Mouse (Mus musculus) hindbrain, embryonic 16.5 days (tissue): Measurements from ENCODE around the gene Umad1. TPM values are rescaled to one million over a fixed set of nuclear protein-coding genes. Genes with fewer than 3 reads are reported as not detected.
A peak's percentile ranks its signal among the peaks of the same experiment; 100 is the strongest.

ENCODE experiments used
- ATAC-seq: fragments of 200-750 bp; cut with Nextera tagmentation; 2 replicates; pipeline ENCODE4 v1.8.0; 2017; ENCODE audit warnings: moderate TSS enrichment, moderate library complexity
- H3K27ac ChIP-seq: fragments of 300-500 bp; sonication (generic); 2 replicates; pipeline ENCODE4 v1.5.1; 2014; ENCODE audit warnings: low read depth, mild to moderate bottlenecking, control low read depth, low read length, moderate library complexity
- H3K27me3 ChIP-seq: fragments of 300-500 bp; sonication (generic); replicated peaks from 2 replicates; pipeline ENCODE4 v1.6.1; 2014; ENCODE audit warnings: low read length; ENCODE audit not compliant: control insufficient read depth, insufficient read depth
- H3K36me3 ChIP-seq: fragments of 300-500 bp; sonication (generic); 2 replicates; pipeline ENCODE4 v1.6.1; 2014; ENCODE audit warnings: mild to moderate bottlenecking, low read length, moderate library complexity, mixed read lengths; ENCODE audit not compliant: control insufficient read depth, insufficient read depth
- H3K4me1 ChIP-seq: fragments of 300-500 bp; sonication (generic); 2 replicates; pipeline ENCODE4 v1.6.1; 2014; ENCODE audit warnings: low read depth, low read length; ENCODE audit not compliant: control insufficient read depth, insufficient read depth
- H3K4me2 ChIP-seq: fragments of 300-500 bp; sonication (generic); 2 replicates; pipeline ENCODE4 v1.6.1; 2014; ENCODE audit warnings: mild to moderate bottlenecking, low read length, control low read depth, moderate library complexity
- H3K4me3 ChIP-seq: fragments of 300-500 bp; sonication (generic); 2 replicates; pipeline ENCODE4 v1.5.1; 2014; ENCODE audit warnings: mild to moderate bottlenecking, low read length, control low read depth, moderate library complexity
- H3K9ac ChIP-seq: fragments of 300-500 bp; sonication (generic); 2 replicates; pipeline ENCODE4 v1.6.1; 2014; ENCODE audit warnings: low read depth, mild to moderate bottlenecking, control low read depth, low read length, moderate library complexity
- H3K9me3 ChIP-seq: fragments of 300-500 bp; sonication (generic); 2 replicates; pipeline ENCODE4 v1.6.1; 2014; ENCODE audit warnings: mild to moderate bottlenecking, low read length, moderate library complexity; ENCODE audit not compliant: control insufficient read depth
- WGBS: fragments of 180-500 bp; shearing (Covaris S2); extraction: QIAGEN DNeasy Blood & Tissue Kit; methylation state at CpG from one replicate; pipeline ENCODE4 v1.1.7; 2014; 5-methylcytosine and 5-hydroxymethylcytosine counted together
- polyA plus RNA-seq: library from polyadenylated mRNA; unstranded; fragments of >200 nt; fragmentation: Nextera tagmentation; extraction: Ambion mirVana; gene quantifications from 2 replicates; pipeline ENCODE4 v1.2.1, GENCODE M21; 2015

Umad1 gene
- polyA plus RNA-seq, 1 experiment from 2014 or later, result 62.6 TPM

- Histone ChIP-seq H3K4me3 (no peak overlapping the region), H3K4me1 (no peaks in the 10 kb centered on the region), H3K27ac (no peak overlapping the region), H3K36me3 (peaks cover 3% of the 10 kb centered on the region), H3K9me3 (no peaks in the 10 kb centered on the region), H3K27me3 (no peaks in the 10 kb centered on the region), H3K4me2 (no peak overlapping the region), H3K9ac (no peak overlapping the region)
- WGBS, result 11% methylated on average over 1 of the region's 1 CpGs
- ATAC-seq, result peak; percentile 83
These were observed 16.0 kb downstream of the Umad1 start for GRCm38 (mm10) chr6:8275098-8275497.

GRCm38 (mm10) chr6:8276431-8276830 lies 17.3 kb downstream of the Umad1 start:
- no peak overlapping the region for H3K4me2 ChIP-seq
- H3K27me3 ChIP-seq, result no peaks in the 10 kb centered on the region
- 89% methylated on average over 4 of the region's 4 CpGs for WGBS
- H3K27ac ChIP-seq, result no peak overlapping the region
- no peaks in the 10 kb centered on the region for H3K4me1 ChIP-seq
- no peak overlapping the region for H3K4me3 ChIP-seq
- no peak overlapping the region for H3K9ac ChIP-seq
- H3K9me3 ChIP-seq, result no peaks in the 10 kb centered on the region
- no peaks in the 10 kb centered on the region; the same call in none of the 2 replicates for H3K36me3 ChIP-seq
- no peak for ATAC-seq

GRCm38 (mm10) chr6:8278426-8279002 lies 19.4 kb downstream of the Umad1 start:
- no peaks in the 10 kb centered on the region for H3K9me3 ChIP-seq
- H3K27ac ChIP-seq, result no peak overlapping the region
- H3K4me1 ChIP-seq, result no peaks in the 10 kb centered on the region
- H3K27me3 ChIP-seq, result no peaks in the 10 kb centered on the region
- no peak for ATAC-seq
- WGBS, result 68% methylated on average over 5 of the region's 5 CpGs
- no peak overlapping the region for H3K9ac ChIP-seq
- no peak overlapping the region for H3K4me2 ChIP-seq
- H3K4me3 ChIP-seq, result no peak overlapping the region
- no peaks in the 10 kb centered on the region; the same call in 1 of the 2 replicates for H3K36me3 ChIP-seq

- Histone ChIP-seq H3K36me3 (no peaks in the 10 kb centered on the region; the same call in 1 of the 2 replicates), H3K4me2 (no peak overlapping the region), H3K27ac (no peak overlapping the region), H3K27me3 (no peaks in the 10 kb centered on the region), H3K9me3 (no peaks in the 10 kb centered on the region), H3K9ac (no peak overlapping the region), H3K4me3 (no peak overlapping the region), H3K4me1 (no peaks in the 10 kb centered on the region)
- 76% methylated on average over 4 of the region's 4 CpGs for WGBS
- ATAC-seq, result no peak
These were observed 24.2 kb downstream of the Umad1 start for GRCm38 (mm10) chr6:8283255-8283654.

GRCm38 (mm10) chr6:8285401-8285960 lies 26.4 kb downstream of the Umad1 start:
- Histone ChIP-seq H3K36me3 (no peaks in the 10 kb centered on the region), H3K4me3 (no peak overlapping the region), H3K27me3 (no peaks in the 10 kb centered on the region), H3K4me1 (no peaks in the 10 kb centered on the region), H3K9me3 (no peaks in the 10 kb centered on the region), H3K27ac (no peak overlapping the region), H3K4me2 (no peak overlapping the region), H3K9ac (no peak overlapping the region)
- ATAC-seq, result 0 out of 2 replicates have a peak, but pooled peaks have one; percentile 34
- WGBS, result 74% methylated on average over 3 of the region's 3 CpGs

GRCm38 (mm10) chr6:8286146-8286545 lies 27.1 kb downstream of the Umad1 start:
- no peaks in the 10 kb centered on the region for H3K36me3 ChIP-seq
- no peak overlapping the region for H3K4me3 ChIP-seq
- no peak overlapping the region for H3K4me2 ChIP-seq
- no peak overlapping the region for H3K9ac ChIP-seq
- no peak overlapping the region for H3K27ac ChIP-seq
- 98% methylated on average over 3 of the region's 3 CpGs for WGBS
- H3K9me3 ChIP-seq, result no peaks in the 10 kb centered on the region
- no peaks in the 10 kb centered on the region for H3K4me1 ChIP-seq
- no peak for ATAC-seq
- no peaks in the 10 kb centered on the region for H3K27me3 ChIP-seq

GRCm38 (mm10) chr6:8288755-8289580 lies 29.9 kb downstream of the Umad1 start:
- 73% methylated on average over 4 of the region's 4 CpGs for WGBS
- Histone ChIP-seq H3K9me3 (no peaks in the 10 kb centered on the region), H3K4me3 (no peak overlapping the region), H3K9ac (no peak overlapping the region), H3K27ac (no peak overlapping the region), H3K27me3 (no peaks in the 10 kb centered on the region), H3K36me3 (no peaks in the 10 kb centered on the region), H3K4me1 (no peaks in the 10 kb centered on the region), H3K4me2 (no peak overlapping the region)
- ATAC-seq, result no peak

GRCm38 (mm10) chr6:8294048-8294784 lies 35.1 kb downstream of the Umad1 start:
- Histone ChIP-seq H3K4me2 (no peak overlapping the region), H3K9me3 (no peaks in the 10 kb centered on the region), H3K27me3 (no peaks in the 10 kb centered on the region), H3K4me1 (no peaks in the 10 kb centered on the region), H3K9ac (no peak overlapping the region), H3K4me3 (no peak overlapping the region), H3K36me3 (no peaks in the 10 kb centered on the region), H3K27ac (no peak overlapping the region)
- no peak for ATAC-seq
- 75% methylated on average over 4 of the region's 4 CpGs for WGBS
